Mouse (Mus musculus): ENCODE results near the gene Ppbp.

Ppbp gene

DNA sequence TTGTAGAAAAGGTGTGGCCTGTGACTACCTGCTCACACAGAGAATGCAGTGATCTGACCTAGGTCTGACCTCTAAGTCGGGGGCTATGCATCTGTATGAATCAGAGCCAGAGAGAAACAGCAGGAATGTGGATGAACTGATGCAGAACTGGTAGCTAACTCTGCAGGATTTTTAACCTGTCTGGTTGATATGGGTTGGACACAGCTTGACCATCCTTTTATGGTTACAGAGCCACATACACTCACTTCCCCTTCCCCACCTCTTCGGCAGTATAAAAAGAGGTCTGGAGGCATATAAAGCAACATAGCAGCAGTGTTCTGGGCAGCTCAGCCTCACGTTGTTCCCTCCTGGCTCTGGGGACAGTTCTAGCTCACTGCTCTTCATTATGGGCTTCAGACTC, at the start of gene Ppbp:
Gene Ppbp, plus strand, starts transcription at position 301 of the 400 bp plus-strand sequence.
- DNase-seq = no peak

DNA sequence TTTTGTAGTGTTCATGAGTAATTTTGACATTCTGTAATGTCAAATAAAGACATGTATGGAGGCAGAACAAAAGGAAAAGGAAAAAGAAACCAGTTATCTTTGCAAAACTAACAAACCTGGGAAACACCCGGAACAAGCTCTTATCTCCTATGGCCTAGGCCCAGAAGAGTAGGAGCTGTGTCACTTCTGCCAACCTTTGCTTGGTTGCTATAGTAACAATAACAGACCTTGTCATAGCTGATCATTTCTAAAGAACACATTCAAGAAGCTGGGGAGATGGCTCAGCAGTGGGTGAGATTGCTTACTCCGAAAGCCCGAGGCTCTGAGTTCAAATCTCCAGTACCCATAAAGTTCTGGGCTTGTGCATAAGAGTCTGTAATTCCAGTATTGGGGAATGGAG, 45.7 kb upstream of the Ppbp start:
- no peak for DNase-seq

DNA sequence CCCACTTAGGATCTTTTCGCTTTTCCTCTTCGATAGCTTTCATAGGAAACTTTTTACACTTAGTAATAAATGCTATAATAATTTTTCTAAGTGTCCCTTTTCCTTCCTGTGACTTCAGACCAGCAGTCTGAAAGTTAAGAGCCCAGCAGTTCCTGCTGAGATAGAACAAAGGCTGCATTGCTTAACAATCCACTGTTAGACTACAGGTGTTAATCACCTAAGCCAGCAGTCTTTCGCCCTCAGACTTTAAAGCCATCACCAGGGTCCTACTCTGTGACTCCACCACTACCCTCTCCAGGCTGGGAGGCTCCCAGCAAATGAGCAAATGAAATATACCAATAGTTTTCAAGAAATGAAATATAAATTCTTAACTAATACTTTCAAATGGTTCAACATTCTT, 40.1 kb upstream of the Ppbp start:
- no peak for DNase-seq

- no peak for DNase-seq
Observed at GRCm38 (mm10) chr5:90731480-90731879, 36.8 kb upstream of the Ppbp start.

DNA sequence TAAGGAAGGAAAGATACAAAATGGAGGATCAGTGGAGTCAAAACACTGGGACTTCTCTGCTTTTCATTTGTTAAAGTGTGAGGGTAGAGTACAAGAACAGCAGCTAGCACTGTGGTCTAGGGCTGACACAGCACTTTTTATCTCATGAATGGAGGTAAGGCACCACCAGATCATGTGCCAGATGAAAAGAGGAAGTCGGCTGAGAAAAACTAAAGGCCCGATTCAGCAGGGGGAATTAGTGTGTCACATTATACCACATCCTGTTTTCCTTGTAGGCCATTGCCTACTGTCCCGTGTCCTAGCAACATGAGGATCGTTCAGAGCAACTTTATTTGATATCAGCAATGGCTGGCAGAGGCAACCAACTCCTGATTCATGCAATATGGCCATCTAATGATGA, 26.3 kb upstream of the Ppbp start:
- peak; percentile 10 for DNase-seq

DNA sequence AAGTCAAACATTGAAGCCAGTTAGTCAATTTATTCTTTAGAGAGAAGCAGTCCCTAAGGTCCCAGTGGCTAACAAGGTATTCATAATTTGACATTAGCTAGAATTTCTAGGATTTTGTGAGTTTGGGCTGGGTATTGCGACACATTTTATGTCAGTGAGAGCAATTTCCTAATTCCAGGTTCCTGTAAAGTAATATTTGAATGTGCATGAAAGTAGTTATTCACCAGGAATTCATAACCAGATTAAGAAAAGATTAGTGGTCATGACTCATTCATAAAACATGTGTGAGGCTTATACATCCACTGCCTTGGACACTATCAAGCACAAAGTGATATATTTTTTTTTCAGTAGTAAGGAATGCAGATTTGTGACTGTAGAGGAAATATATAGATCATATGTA, 14.4 kb upstream of the Ppbp start:
- no peak for DNase-seq

GRCm38 (mm10) chr5:90758020-90758605, 10.2 kb upstream of the Ppbp start:
- no peak for DNase-seq

GRCm38 (mm10) chr5:90759077-90760065, 8.9 kb upstream of the Ppbp start, which contains the start of gene Cxcl5:
Cxcl5 (plus strand) TSS chr5:90759360.
- no peak for DNase-seq

DNA sequence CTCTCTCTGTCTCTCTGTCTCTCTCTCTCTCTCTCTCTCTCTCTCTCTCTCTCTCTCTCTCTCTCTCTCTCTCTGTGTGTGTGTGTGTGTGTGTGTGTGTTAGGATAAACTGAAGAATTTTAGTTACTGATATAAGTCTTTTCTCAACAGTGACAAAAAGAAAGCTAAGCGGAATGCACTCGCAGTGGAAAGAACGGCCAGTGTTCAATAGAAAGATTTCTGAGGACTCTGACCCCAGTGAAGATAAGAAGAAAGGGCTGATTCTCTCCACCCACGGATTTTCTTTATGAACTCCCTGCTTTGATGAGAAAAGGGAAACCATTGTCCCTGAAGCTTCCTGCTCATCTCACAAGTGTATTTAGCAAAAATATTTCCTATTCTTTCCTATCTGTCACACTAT, 8.0 kb upstream of the Ppbp start:
- no peak for DNase-seq

DNA sequence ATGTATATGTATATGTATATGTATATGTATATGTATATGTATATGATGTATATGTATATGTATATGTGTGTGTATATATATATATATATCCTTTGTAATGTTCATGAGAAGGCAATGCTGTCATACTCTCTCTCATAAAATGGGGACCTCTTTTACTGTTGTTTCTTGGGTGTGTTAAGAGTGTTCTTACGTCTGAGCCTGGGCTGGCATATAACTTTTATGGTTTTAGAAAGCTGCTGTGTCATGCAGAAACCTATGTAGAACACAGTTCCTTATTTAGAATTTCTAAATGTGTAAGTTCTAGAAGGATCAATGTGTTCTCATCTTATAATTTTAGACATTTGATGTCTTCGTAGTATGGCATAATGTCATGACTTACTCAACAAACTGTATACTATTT, 7.5 kb upstream of the Ppbp start:
- no peak for DNase-seq

- no peak for DNase-seq
Observed at GRCm38 (mm10) chr5:90761834-90762233, 6.5 kb upstream of the Ppbp start.

GRCm38 (mm10) chr5:90763912-90764665, 4.2 kb upstream of the Ppbp start:
- no peak for DNase-seq

GRCm38 (mm10) chr5:90765821-90766606, 2.3 kb upstream of the Ppbp start:
- DNase-seq = no peak

DNA sequence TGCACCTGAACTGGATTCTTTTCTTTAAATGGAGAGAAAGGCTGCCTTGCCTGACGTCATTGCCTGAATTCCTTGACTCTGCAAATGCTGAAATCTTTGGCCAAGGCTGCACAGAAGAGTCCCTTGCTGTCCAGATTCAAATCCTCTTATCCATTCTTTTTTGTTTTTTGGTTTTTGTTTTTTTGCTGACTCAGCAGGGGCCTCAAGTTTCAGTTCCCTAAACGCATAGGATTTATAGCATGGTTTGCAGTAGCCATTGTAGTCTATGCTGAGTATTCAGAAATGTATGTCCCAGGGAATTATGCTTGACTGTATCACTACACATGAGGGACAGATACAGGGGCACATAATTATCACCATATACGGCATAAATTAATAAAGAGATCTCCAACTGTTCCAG, 3.1 kb downstream of the Ppbp start:
- no peak for DNase-seq

DNA sequence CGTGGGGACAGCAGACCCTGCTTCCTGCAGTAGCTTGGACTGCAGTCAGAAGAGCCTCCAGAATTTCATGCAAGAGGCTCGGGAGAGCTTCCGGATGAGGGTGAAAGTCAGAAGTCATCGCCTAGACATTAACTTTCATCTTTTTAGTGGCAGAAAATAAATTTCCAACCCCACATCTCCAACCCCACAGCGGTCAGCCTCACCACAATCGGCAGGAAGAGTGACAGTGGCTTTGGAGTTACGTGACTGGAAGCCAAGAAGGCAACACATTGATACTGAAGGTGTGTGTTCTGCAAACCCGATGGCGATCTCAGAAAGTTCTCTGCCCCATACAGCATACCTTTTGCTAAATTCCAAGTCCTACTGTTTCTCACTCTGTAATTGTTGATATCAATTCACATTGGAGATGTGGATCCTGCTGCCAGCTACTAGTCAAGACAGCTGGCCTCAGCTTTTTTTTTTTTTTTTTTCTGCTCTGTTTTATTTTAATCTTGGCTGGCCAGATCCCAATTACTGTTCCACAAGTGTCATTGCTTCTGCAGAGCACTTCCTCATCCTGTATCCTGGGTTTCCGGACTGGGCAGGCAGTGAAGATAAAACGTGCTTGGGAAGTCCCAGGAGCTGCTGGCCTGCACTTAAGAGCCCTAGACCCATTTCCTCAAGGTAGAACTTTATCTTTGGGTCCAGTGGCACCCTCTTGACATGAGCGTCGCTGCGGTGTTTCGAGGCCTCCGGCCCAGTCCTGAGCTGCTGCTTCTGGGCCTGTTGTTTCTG, 3.7 kb downstream of the Ppbp start, which contains the start of gene Pf4:
Gene Pf4, plus strand, starts transcription at position 556 of the 774 bp plus-strand sequence.
- DNase-seq = no peak

DNA sequence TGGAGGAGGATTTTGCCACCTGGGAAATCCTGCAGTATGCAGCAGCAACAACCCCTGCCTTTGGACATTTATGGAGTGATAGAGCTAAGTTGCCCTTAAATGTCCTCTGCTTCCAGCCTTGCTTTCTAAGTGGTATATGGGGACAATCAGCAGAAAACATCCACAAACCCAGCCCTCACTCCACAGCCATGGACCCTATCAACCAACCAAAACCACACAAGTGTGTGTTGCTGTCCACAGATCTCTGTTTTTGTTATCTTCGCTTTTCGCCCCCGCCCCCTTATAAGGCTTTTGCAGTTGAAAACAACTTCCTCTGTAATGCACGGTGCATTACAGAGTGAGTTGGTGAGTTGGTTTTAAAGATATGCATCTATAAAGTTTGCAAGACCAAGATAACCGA, 7.2 kb downstream of the Ppbp start:
- no peak for DNase-seq

DNA sequence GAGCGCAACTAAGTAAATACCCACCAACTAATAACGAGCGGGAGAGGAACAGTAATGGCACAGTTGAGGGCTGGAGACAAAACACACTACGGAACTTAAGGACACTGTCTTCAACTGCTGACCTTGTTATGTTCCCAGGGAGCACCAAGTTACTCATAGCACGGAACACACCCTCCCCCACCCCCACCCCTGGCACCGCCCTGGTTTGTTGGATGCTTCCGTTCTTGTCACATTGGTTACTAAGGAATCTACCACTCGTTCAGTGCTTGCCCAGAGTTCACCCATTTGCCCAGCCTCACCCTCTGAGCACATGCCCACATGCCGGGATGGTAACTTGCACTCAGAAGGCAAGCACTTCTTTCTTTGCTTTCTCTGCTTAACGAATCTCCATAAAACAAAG, 9.3 kb downstream of the Ppbp start:
- no peak for DNase-seq

DNA sequence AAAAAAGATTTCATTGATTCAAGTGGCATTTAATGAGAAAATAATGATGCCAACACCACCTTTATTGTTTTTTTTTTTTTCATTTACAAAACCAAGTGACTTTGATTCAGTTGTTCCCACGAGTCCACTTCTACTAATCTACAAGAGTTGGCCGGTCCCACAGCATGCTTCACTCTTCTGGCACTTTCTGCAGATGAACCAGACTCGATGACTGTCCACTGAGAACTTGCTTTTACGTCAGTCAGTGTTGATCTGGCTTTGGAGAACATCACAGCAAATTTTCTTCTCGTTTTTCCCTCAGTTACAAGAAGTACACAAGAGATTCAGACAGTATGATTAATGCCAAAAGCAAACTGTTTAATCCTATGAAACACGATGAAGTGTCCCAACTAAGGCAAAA, 10.5 kb downstream of the Ppbp start:
- no peak for DNase-seq

- no peak for DNase-seq
Observed at GRCm38 (mm10) chr5:90783697-90784096, 15.4 kb downstream of the Ppbp start.

- no peak for DNase-seq
Observed at GRCm38 (mm10) chr5:90785659-90786588, 17.6 kb downstream of the Ppbp start, which contains the start of gene Cxcl3. Cxcl3 (plus strand) TSS chr5:90786103.

DNA sequence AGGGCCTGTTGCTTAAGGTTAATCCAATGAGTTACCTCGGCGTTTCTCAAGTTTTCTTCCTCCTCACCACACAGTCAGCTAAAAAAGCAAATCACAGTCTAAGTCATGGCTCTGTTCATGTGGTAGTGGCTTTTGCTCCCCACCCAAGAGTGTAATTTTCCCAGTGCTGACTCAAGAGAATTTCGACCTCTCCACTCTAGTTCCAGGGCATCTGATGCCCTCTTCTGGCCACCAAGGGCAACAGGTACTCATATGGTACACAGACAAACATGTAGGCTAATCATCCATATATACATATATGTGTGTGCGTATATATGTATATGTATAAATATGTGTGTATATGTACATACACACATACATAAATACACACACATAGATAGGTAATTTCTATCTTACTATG, 19.8 kb downstream of the Ppbp start:
- DNase-seq = no peak
